Mouse (Mus musculus) ES-CJ7 (cell line): ENCODE results near the gene Timm50.

Experiments used
- DNase-seq: peaks from one replicate; pipeline ENCODE4 v3.0.0; 2011; ENCODE audit warnings: low read depth, low spot score

The Timm50 gene

DNA sequence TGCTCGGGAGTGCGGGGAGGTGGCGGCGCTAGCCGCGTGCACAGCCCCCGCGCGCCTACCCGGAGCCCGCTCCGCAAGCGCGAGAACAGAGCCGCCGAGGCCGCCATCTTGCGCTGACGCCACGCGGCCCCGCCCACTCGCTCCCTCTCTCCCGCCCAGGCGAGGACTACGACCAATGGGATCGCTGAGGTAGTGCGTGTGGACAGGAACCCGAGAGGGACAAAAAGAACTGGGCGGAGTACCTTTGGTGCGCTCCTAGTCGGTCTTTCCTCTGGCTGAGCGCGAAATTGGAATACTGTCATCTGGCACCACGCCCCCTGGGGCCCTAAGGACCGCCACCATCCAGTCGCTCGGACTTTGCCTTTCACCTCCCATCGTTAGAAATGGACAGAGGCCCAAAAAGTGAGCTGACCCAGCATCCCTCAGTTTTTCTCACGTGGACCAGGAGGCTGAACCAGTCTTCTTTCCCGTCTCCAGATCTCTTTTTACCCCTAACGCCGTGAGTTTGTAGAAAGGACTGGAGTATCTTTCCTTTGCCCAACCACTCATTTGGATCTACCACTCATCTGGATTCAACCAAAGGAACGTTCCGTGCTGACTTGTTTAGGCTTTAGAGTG is at the start of gene Timm50:
TSS of gene Timm50 (minus strand) at position 147 of the 618 bp plus-strand sequence.
- peak; percentile 98 for DNase-seq

DNA sequence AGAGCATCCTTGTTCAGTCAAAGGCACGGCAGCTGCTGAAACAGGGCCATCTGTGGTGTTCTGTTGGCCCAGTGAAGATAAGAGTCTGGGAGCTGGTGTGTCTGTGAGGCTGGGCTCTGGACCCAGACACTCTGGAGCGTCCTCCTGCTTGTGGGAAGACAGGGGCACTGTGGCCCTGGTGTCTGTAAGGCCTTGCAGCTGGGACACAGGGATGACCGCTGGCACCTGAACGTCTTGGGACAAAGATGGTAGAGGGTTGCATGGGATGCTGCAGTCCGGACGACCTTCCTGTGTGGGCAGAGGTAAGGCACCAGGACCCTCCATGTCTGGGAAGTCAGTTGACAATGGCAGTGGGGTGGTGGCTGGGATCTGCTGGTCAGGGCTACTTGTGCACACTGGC is 48.4 kb upstream of the Timm50 start:
- DNase-seq, result no peak

DNA sequence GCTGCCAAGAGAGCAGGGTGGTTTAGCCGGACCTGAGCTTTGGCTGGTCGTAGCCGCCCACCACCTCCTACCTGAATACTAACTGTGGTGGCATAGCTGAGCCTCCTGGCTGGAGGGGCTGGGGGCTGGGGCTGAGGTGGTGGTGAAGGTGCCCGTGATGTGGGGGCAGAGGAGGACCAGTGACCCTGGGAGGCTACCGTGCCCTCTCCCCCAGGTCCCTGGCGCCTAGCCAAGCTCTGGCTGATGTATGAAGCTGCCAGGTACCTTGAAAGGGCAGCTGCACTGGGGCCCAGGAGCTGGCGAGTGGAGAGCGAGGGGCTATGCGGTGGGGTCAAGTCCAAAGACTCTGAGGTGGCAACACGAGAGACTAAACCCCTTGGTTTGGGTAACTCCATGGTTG is 48.0 kb upstream of the Timm50 start:
- no peak for DNase-seq

DNA sequence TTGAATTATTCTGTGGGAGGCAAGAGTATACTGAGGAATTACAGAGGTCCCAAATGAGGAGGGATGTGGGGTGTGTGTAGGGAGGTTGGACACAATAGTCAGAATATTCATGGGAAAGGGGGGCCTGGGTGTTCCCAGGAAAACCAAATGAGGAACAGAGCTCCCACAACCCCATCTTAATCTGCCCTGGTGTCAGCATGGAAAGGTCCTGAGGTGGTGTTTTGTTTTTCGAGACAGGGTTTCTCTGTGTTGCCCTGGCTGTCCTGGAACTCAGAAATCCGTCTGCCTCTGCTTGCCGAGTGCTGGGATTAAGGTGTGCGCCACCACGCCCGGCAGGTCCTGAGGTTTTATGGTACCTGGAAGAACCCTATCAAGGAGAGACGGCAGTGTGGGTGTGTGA is 46.6 kb upstream of the Timm50 start:
- DNase-seq, result no peak

DNA sequence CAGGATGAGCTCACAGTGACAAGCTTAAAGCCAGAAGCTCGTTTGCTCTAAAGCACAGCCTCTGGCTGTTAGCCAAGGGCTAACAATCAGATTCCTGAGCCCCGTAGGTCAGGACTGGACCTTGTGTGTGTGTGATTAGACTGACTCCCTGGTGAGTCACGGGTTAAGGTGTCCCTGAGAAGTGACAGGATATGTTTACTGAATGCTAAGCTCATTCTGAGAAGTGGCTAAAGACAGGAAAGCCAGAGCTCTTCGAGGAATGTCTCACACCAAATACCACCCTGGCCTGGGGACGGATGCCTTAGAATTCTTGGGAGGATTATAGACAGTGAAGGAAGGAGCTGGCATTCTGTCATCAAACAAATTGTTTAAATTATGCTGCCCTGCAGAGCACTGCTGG is 46.1 kb upstream of the Timm50 start:
- no peak for DNase-seq

DNA sequence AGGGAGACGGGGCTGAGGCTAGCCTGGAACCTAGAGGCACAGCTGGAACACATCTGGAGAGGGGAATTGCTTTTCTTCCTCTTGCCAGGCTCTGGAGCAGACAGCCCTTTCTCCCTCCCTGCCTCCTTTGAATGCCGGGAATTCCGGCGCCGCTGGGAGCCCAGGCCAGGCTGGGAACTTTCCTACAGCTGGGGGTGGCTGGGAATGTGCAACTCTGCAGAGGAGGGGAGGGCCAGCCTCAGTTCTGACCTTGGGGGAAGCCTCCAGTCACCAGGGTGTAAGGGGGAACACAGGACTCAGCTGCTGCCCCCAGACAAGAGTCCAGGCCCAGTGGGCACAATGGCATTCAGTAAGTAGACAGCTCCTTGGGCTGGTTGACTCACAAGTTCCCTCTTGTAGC is 45.1 kb upstream of the Timm50 start:
- peak; percentile 55 for DNase-seq

DNA sequence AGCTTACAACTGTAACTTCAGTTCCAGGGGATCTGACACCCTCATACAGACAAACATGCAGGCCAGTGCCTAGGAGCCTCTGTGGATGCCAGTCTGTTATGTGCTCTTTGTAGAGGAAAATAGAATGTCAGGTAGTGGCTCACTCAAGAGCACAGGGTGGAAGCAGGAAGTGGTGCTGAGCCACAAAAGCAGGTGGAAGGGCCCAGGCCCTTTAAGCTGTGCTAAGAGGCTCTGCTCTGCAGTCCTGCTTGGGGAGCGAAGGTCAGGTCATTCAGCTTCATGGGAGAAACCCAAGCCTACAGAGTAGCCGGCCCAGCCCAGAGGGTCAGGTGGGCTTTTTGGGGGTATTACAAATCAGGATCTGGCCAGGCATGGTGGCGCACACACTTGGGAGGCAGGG is 43.3 kb upstream of the Timm50 start:
- DNase-seq, result no peak

DNA sequence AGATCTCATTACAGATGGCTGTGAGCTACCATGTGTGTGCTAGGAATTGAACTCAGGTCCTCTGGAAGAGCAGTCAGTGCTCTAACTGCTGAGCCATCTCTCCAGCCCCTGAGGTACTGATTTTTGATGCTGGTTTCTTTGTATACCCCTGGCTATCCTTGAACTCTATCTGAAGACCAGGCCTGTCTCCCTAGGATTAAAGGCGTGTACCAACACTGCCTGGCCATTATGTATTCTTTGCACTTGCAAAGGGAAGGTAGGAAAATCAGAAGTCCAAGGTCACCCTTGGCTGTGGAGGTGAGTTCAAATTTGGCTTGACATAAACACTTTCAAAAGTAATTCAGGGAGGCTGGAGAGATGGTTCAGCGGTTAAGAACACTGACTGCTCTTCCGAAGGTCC is 42.7 kb upstream of the Timm50 start:
- peak; percentile 51 for DNase-seq

DNA sequence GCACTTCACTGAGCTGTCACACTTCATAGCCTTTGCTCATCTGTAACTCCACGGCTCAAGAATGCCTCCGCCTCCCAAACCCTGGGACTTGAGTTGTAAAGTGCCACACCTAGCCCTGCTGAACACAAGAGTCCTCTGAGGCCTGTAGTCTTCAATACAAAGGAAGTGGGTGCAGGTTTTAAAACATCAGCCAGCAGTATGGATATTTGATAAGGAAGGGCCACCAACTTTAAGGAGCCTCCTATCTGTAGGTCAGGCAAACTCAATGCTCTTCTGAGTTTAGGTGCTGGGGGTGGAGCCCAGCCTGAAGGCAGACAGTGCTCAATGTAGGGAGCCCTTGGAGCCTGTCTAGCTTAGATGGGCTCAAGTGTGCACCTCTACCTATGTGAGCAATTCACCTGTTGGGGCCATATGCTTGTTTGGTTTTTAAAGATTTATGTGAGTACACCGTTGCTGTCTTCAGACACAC is 42.3 kb upstream of the Timm50 start:
- peak; percentile 45 for DNase-seq

DNA sequence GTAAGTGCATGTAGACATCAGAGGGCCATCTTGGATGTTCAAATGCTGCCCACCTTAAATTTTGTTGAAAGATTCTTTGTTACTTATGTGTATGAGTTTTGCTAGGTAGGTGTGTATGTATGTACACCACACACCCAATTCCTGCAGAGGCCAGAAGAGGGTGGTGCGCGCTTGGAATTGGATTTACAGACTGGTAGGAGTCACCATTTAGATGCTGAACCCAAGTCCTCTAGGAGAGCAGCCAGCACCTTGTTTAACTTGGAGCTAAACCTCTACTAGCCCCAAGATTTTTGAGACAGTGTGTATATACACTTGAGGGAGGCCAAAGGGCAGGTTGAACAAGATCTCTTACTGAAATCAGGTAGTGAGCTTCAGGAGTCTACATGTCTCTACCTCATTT is 41.4 kb upstream of the Timm50 start:
- no peak for DNase-seq

DNA sequence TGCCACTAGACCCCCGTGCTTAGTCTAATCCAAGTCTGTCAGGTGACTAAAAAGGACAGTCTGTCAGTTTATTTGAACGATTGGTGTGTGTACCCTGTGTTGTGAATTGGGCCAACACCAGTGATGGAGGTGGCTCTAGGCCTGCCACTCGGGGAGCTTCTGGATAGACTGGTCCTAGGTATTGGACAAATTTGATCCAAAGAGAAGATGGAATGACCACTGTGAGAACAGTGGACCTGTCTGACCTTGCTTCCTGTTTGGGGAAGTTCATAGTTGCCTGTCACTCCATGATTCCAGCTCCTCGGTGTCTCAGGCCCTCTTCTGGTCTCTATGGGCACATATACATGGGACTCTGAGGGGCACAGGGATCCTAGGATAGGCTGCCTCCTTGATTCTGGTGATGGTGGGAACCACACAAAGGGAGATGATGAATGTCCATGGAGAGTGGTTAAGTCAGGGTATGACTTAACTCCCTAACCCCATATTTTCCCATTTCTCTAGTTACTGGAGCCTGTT is 39.9 kb upstream of the Timm50 start:
- peak; percentile 60 for DNase-seq

DNA sequence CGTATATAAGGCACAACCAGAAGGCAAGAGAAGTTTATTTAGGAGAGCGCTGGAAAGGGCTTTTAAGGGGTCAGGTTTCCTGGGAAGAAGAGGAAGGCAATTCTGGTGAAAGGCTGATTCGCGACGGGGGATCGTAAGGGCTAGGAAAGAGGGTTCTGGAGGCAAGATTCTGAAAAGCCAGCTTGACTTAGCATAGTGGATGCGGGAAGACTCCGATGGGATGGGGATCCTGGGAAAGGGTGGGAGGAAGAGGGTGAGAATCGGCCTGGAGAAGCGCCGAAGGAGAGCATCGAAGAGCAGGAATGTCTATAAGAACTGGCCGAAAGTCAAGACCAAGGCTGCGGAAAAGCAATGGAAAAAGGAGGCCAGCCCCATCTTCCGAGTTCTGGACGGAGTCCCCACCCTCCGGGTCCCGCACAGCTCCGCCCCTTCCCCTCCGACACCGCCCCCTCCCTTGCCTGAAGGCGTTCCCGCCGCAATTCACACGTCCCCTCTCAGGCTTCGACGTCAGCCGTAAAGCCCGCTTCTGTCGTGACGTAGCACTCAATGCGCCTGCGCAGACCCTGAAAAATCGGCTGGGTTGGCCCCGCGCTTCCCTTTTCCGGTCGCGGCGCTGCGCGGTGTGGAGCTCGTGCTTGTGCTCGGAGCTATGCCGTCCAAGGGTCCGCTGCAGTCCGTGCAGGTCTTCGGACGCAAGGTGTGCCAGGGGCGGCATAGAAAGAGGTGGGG is 38.4 kb upstream of the Timm50 start, which contains the start of gene Rps16:
TSS of gene Rps16 (plus strand) at position 498 of the 729 bp plus-strand sequence.
- peak; percentile 98 for DNase-seq

DNA sequence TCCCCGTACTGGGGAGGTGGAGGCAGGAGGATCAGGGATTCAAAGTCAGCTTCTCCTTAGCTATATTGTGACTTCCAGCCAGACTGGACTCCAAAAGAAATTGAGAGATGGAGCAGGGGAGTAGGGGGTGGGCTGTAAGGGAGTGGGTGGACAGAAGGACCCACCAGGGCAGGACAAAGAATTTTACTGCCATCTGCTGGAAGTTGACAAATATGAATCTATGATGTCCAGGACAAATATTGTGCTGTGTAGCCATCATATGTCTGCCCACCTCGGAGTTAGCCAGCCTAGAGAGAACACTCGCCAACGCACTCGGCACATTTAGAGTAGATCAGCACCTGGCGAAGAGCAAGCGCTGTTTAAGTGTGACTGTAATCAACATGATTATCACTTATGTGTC is 36.7 kb upstream of the Timm50 start:
- no peak for DNase-seq

DNA sequence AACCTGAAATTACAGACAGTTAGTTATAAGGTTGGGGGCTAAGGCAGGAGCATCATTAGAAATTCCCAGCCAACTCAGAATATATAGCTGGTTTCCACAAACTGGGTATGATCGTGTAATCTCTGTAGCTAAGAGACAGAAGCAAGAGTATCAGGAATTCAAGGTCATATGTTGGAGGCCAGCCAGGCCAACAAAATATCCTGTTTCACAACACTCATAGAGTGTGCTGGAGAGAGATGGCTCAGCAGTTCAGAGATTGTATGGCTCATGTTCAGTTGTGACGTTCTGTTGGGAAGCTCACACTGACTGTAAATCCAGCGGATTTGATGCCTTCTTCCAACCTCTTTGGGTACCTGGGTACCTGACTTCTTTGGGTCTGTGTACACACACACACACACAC is 35.9 kb upstream of the Timm50 start:
- no peak for DNase-seq

DNA sequence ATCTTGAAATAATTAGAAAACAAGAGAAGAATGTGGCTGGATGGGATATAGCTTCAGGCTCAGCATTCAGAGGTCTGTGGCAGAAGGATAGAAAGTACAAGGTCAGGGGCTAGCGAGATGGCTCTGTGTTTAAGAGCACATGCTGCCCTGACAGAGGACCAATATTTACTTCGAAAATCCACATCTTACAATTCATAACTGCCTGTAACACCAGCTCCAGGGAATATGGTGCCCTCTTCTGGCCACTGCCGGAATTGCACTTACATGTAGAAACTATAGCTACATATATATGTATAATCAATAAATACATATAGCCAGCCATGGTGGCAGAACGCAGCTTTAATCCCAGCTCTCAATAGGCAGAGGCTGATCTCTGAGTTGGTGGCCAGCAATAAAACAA is 32.8 kb upstream of the Timm50 start:
- peak; percentile 63 for DNase-seq

DNA sequence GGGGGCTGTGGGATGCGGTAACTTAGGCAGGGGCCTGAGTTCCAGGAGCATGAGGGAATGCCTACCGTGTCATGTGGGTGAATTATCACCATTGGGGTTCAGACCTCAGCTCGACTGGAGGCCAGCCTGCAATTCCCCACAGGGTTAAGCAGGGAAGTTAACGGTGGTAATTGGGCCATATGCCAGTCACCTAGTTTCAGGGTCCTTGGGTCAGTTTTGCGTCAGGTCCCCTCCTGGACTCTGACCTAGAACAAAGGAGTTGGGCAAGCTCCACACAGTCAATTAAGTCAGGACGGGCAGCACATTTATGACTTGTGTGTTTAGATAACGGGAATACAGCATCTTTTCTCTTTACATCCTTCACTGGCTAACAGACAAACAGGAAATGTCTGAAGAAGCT is 29.5 kb upstream of the Timm50 start:
- no peak for DNase-seq

DNA sequence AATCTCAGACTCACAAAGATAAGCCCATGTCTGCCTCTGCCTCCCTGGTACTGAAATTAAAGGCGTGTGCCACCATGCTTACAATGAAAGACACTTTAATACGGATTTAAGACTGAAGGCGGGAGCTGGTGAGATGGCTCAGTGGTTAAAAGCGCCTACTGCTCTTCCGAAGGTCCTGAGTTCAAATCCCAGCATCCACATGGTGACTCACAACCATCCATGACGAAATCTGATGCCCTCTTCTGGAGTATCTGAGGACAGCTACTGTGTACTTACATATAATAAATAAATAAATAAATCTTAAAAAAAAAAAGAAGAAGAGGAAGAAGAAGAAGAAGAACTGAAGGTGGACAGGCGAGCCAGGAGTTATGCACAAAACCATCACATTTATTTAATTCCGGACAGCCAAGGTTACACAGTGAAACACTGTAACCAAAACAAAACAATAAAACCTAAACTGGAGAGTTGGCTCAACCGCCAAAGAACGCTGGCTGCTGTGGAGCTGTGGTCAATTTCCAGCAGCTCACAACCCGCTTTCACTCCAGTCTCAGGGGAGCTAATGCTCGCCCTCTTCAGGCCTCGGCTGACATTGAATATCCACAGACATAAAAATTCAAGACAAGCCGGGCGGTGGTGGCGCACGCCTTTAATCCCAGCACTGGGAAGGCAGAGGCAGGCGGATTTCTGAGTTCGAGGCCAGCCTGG is 27.5 kb upstream of the Timm50 start:
- DNase-seq, result peak; percentile 92

DNA sequence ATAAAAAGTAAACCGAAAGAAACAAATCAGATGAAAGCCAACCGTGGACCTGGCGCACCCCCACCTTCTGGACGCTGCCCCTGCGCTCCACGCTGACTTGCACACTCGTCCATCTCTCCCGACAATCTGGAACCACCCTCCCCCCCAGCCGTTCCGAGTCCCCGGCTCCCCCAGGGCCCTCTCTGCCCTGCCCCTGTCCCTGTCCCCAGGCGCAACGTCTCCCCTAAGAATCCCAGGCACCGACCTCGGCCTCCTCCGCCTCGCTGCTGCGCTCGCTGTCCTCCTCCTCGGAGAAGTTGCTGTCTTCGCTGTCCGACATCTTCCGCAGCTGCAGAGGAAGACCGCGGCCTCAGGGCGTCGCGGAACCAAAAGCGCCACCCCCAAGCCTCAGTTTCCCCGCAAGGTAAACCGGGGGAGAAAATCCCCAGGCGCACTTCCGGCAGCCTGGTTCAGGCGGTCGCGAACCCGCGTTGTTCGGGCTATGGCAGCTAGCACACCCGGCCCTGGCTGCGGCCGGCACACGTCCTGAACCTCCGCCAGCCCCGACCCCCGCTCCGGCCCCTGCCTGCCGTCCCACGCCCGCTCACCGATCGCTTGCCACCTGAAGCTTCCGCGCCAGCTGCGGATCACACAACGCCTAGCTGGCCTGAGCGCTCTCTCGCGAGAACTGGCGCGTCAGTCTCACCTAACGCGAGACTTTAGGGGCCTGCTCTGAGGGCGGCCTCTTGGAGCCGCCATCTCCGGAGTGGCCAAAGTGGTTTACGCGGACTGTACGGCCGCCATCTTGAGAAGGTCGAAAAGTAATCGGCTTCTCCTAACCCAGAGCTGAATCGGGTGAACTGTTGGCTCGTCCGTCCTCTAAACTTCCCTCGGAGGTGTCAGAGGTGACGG is 26.5 kb upstream of the Timm50 start, which contains the start of gene Supt5:
TSS of gene Supt5 (minus strand) at position 639 of the 891 bp plus-strand sequence.
- DNase-seq, result peak; percentile 99

DNA sequence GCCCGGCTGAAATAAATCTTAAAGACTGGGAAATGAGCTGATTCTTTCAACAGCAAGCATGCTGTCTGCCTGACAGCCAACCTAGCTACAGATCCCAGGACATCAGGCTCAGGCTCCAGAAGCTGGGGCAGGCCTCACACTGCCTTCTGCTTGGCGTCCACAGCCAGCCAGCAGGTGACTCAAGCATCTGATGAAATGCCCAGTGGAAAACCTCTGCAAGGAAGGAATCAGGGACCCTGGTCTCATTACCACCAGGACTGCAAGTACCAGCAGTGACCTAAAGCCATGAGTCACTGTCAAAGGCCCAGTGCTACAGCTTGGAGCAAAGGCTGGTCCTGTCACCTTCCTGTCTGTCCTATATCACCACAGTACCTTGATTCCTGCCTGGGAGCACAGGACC is 23.6 kb upstream of the Timm50 start:
- DNase-seq, result no peak

DNA sequence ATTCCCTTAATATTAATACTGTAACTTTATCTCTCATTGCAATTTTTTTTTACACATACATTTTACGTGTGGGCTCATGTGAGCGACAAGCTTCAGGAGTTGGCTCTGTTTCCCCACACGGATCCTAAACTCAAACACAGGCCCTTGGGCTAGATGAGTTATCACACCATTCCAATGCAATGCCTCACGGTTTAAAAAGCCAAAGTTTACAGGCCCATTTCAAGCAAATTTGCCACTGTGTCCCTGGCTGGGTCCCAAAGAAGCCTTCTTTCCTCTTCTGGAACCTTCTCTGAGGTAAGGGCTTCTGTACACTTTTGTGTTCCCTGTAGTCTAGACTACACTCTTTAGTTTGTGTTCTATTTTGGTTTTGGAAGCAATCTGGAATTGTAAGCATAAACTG is 22.7 kb upstream of the Timm50 start:
- no peak for DNase-seq

DNA sequence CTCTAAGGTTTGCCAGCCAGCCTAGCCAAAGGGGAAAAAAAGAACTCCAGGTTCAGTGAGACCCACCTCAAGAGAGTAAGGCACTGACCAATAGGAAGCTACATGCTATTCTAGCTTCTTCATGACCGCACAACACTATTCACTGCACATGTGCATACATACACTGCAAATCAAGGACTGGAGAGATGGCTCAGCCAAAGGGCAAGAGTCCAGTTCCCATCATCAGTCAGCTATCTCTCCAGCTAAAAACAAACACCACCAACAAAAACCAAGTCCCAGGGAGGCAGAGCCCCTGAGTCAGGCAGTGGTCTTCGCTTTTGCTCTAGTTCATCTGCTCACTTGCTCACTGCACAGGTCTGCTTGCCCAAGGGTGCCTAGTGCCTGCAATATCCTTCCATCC is 16.4 kb upstream of the Timm50 start:
- no peak for DNase-seq
